Comparison of ENCODE assay signal across 23 mouse cellular contexts in genomic region chr4:131240457-131240856, GRCm38 (mm10).
A peak's percentile ranks its signal among the peaks of the same experiment; 100 is the strongest.
DNase-seq lines count a peak whose midpoint lies in the region; ATAC-seq lines count a peak whose summit lies in the region.
"Had no signal": no experiment of that assay in that cellular context is flagged by ENCODE, and none has a peak within 500 bp of the region (broad histone marks: within the 10 kb centered on the region; RNA-seq: fewer than 3 reads in every experiment).

No protein-coding gene starts in this region.

- no peak for ATAC-seq in neural tube, embryonic 15.5 days (ENCODE audit: low FRiP score)
- ATAC-seq: activated CD4-positive, CD25-positive, alpha-beta regulatory T cell, adult 4 months; CD4-positive, CD25-positive, alpha-beta regulatory T cell, adult 4 months; forebrain, embryonic 13.5 days; inflammation-experienced regulatory T-cells, adult 6 months; intestine, postnatal 0 days had no signal

- H3K9me3 ChIP-seq in neural tube, embryonic 15.5 days (replicated peaks) = no peaks in the 10 kb centered on the region
- H3K9me3 ChIP-seq: embryonic facial prominence, embryonic 13.5 days; forebrain, embryonic 13.5 days; heart, embryonic 12.5 days; hindbrain, embryonic 10.5 days had no signal

- no peak overlapping the region for H3K4me2 ChIP-seq in neural tube, embryonic 15.5 days
- H3K4me2 ChIP-seq: embryonic facial prominence, embryonic 13.5 days; forebrain, embryonic 13.5 days; heart, embryonic 12.5 days; hindbrain, embryonic 14.5 days had no signal

- no peak overlapping the region for H3K9ac ChIP-seq in neural tube, embryonic 15.5 days (replicated peaks)
- H3K9ac ChIP-seq: embryonic facial prominence, embryonic 13.5 days; forebrain, embryonic 13.5 days; heart, embryonic 12.5 days; hindbrain, embryonic 14.5 days had no signal

- H3K27me3 ChIP-seq in neural tube, embryonic 15.5 days (replicated peaks) = no peaks in the 10 kb centered on the region
- H3K27me3 ChIP-seq: embryonic facial prominence, embryonic 13.5 days; forebrain, embryonic 13.5 days; heart, embryonic 12.5 days had no signal

- no peaks in the 10 kb centered on the region for H3K36me3 ChIP-seq in neural tube, embryonic 15.5 days
- H3K36me3 ChIP-seq: embryonic facial prominence, embryonic 13.5 days; heart, embryonic 12.5 days; hindbrain, embryonic 10.5 days had no signal

- peak; percentile 2 for DNase-seq in right cerebral cortex, postnatal 14 days
- DNase-seq in right cerebral cortex, postnatal 25 days = no peak
- DNase-seq in ES-CJ7 (ENCODE audit: low read depth, low spot score) (peak; percentile 18), ZHBTc4 (ENCODE audit: low read depth, low spot score) (peak; percentile 43)
- no peak for DNase-seq in Muller cell, postnatal 12 days (ENCODE audit: inconsistent ontology term)
- DNase-seq: adrenal gland, adult 2 months; adrenal gland, postnatal 25 days; B cell, adult 2 months; cerebellum, adult 9-10 months; cerebellum, postnatal 36 days; gastrocnemius, postnatal 10 days; heart, adult 2 months; kidney, adult 8-10 months had no signal

- peaks cover 19% of the 10 kb centered on the region for H3K4me1 ChIP-seq in neural tube, embryonic 15.5 days

- WGBS in neural tube, embryonic 15.5 days = 87% methylated on average over 4 of the region's 4 CpGs

- no peak overlapping the region for H3K4me3 ChIP-seq in neural tube, embryonic 15.5 days (replicated peaks)
- H3K4me3 ChIP-seq: embryonic facial prominence, embryonic 13.5 days; forebrain, embryonic 13.5 days; heart, adult 2 months; heart, embryonic 12.5 days; hindbrain, embryonic 10.5 days had no signal

- no peak overlapping the region for H3K27ac ChIP-seq in neural tube, embryonic 15.5 days (replicated peaks)
- H3K27ac ChIP-seq: embryonic facial prominence, embryonic 13.5 days; heart, adult 2 months; hindbrain, embryonic 10.5 days; hindbrain, embryonic 14.5 days had no signal

Comparison
In these comparisons a context has a peak if more than half of its experiments do, and no peak if none do; other contexts are left out.
1. DNase-seq: peak in right cerebral cortex, postnatal 14 days (single experiment), ES-CJ7 (single experiment) and ZHBTc4 (single experiment); none in right cerebral cortex, postnatal 25 days (single experiment) and Muller cell, postnatal 12 days (single experiment).